Mouse (Mus musculus) heart, postnatal 0 days (tissue): Measurements from ENCODE around the gene Atp6v1g2. TPM values are rescaled to one million over a fixed set of nuclear protein-coding genes. Genes with fewer than 3 reads are reported as not detected.

Source experiments
- ATAC-seq: fragments of 200-750 bp; cut with Nextera tagmentation; 2 replicates; pipeline ENCODE4 v1.8.0; 2017; ENCODE audit warnings: low read depth, moderate number of reproducible peaks, moderate library complexity; ENCODE audit not compliant: insufficient read depth
- DNase-seq: peaks from one replicate; pipeline ENCODE4 v3.0.0-alpha.2; 2016; ENCODE audit warnings: low spot score
- H3K27ac ChIP-seq: fragments of 300-500 bp; sonication (generic); 2 replicates; pipeline ENCODE4 v1.5.1; 2014; ENCODE audit warnings: low read depth, mild to moderate bottlenecking
- H3K27me3 ChIP-seq: fragments of 300-500 bp; sonication (generic); 2 replicates; pipeline ENCODE4 v1.6.1; 2014; ENCODE audit warnings: low read length, mixed read lengths; ENCODE audit not compliant: control insufficient read depth, insufficient read depth
- H3K36me3 ChIP-seq: fragments of 300-500 bp; sonication (generic); replicated peaks from 2 replicates; pipeline ENCODE4 v1.6.1; 2014; ENCODE audit warnings: low read length, mixed read lengths; ENCODE audit not compliant: control insufficient read depth, insufficient read depth
- H3K4me1 ChIP-seq: fragments of 300-500 bp; sonication (generic); 2 replicates; pipeline ENCODE4 v1.6.1; 2014; ENCODE audit warnings: antibody characterized with exemption; ENCODE audit not compliant: control insufficient read depth, insufficient read depth
- H3K4me2 ChIP-seq: fragments of 300-500 bp; sonication (generic); 2 replicates; pipeline ENCODE4 v1.6.1; 2014; ENCODE audit warnings: low read depth, mild to moderate bottlenecking, low read length, moderate library complexity
- H3K4me3 ChIP-seq: fragments of 300-500 bp; sonication (generic); 2 replicates; pipeline ENCODE4 v1.5.1; 2014; ENCODE audit warnings: low read depth, low read length
- H3K9ac ChIP-seq: fragments of 300-500 bp; sonication (generic); replicated peaks from 2 replicates; pipeline ENCODE4 v1.6.1; 2014; ENCODE audit warnings: low read depth, low read length, mixed read lengths
- H3K9me3 ChIP-seq: fragments of 300-500 bp; sonication (generic); replicated peaks from 2 replicates; pipeline ENCODE4 v1.6.1; 2016; ENCODE audit warnings: low read length; ENCODE audit not compliant: control insufficient read depth
- CTCF ChIP-seq: IDR thresholded peaks from 2 replicates; pipeline ENCODE4 v1.5.1; 2016; ENCODE audit warnings: antibody characterized with exemption, control low read depth, low read depth
- EP300 ChIP-seq: IDR thresholded peaks from 2 replicates; pipeline ENCODE4 v1.6.1; 2016; ENCODE audit warnings: antibody characterized with exemption, low read depth
- WGBS: fragments of 180-500 bp; shearing (Covaris S2); extraction: QIAGEN DNeasy Blood & Tissue Kit; methylation state at CpG from one replicate; pipeline ENCODE4 v1.1.7; 2014; 5-methylcytosine and 5-hydroxymethylcytosine counted together
- polyA plus RNA-seq: library from polyadenylated mRNA; unstranded; fragments of >200 nt; fragmentation: Nextera tagmentation; extraction: Ambion mirVana; gene quantifications from 2 replicates; pipeline ENCODE4 v1.2.1, GENCODE M21; 2015
- total RNA-seq: library from RNA; depleted of rRNA; stranded (reverse); fragments of >200 nt; gene quantifications from 2 replicates; pipeline ENCODE4 v1.2.3, GENCODE M21; 2014; ENCODE audit warnings: low replicate concordance

Atp6v1g2 gene
- total and polyA plus RNA-seq, 2 experiments from 2014 or later = 3.7 to 10.7 TPM

- no peak overlapping the region for H3K4me2 ChIP-seq
- H3K27me3 ChIP-seq = no peaks in the 10 kb centered on the region
- no peak for DNase-seq
- no peak overlapping the region for H3K9ac ChIP-seq
- TF ChIP-seq EP300 (no peak), CTCF (no peak)
- peaks cover 24% of the 10 kb centered on the region for H3K4me1 ChIP-seq
- no peak overlapping the region for H3K4me3 ChIP-seq
- ATAC-seq = no peak
- no peak overlapping the region for H3K27ac ChIP-seq
- WGBS = 43% methylated on average over 2 of the region's 2 CpGs
- peaks cover 69% of the 10 kb centered on the region for H3K36me3 ChIP-seq
- H3K9me3 ChIP-seq = no peaks in the 10 kb centered on the region
Measured at GRCm38 (mm10) chr17:35244999-35245398, 11.5 kb downstream of the Atp6v1g2 start.

DNA sequence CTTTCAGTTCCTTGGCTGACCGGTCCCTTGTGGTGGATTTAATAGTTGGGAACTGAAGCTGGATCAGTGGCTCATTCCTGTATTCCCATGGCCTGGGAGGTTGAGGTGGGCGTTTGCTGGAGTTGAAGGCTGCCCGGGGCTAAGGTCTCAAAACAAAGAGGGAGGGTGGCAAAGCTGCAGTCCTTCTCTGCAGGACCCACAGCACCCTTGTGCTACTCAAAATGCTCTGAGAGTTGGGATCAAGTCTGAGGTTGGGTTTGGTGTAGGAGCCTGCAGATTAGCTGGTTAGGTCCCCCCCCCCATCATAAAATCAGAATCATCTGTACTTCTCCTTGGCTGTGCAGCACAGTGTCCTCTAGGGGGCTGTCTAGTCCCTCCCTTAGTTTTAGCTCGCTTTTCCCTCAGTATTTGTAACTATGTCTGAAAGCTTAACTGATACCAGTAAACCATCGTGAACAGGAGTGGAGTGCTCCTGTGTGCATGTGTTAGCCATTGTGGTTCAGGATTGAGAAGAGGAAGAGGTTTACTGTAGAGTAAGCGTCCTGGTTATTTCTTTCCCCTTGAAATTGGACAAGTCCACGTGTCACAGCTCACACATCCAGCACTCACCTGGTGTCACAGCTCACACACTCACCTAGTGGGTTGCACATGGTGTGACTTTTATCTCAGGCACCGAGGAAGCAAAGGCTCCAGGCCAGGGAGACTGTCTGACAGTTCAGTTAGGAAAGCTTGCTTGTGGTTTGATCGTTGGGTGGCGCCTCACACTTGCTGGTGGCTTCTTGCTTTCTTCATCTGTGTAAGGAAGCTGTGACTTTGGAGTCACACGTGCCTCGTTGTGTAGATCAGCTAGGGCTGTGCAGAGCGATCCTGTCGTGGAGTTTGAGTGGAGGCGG lies 12.5 kb downstream of the Atp6v1g2 start:
- Histone ChIP-seq H3K4me1 (peaks cover 16% of the 10 kb centered on the region), H3K27me3 (no peaks in the 10 kb centered on the region), H3K36me3 (peaks cover 79% of the 10 kb centered on the region), H3K9me3 (no peaks in the 10 kb centered on the region), H3K4me3 (no peak overlapping the region), H3K9ac (0 out of 2 replicates have a peak overlapping the region, but pooled peaks have one; percentile 5), H3K27ac (no peak overlapping the region), H3K4me2 (no peak overlapping the region)
- TF ChIP-seq CTCF = peak; percentile 39
- TF ChIP-seq EP300 = no peak
- WGBS = 74% methylated on average over 15 of the region's 15 CpGs
- no peak for DNase-seq
- ATAC-seq = no peak

DNA sequence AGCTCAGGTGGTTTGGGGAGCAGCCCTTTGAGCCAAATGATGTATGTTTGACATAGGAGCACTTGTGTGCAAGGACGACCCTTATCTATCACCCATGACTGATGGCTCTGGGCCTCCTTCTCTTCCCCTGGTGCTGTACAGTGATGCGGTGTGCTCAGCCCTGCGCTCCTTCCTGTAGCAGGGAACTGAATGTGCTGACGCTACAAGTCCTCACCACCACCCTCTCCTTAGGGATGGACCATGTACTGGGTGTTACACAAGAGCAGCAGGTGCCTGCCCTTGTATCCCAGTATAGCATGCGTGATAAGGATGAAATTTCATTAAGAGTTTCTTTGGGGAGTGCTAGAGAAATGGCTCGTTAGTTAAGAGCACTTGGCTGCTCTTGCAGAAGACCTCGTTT lies 13.7 kb downstream of the Atp6v1g2 start:
- Histone ChIP-seq H3K9me3 (no peaks in the 10 kb centered on the region), H3K27me3 (no peaks in the 10 kb centered on the region), H3K9ac (no peak overlapping the region), H3K4me1 (peaks cover 16% of the 10 kb centered on the region), H3K27ac (no peak overlapping the region), H3K36me3 (peaks cover 90% of the 10 kb centered on the region), H3K4me3 (no peak overlapping the region), H3K4me2 (no peak overlapping the region)
- 57% methylated on average over 7 of the region's 7 CpGs for whole genome bisulfite sequencing
- ATAC-seq (no peak), DNase-seq (no peak)
- no peak for TF ChIP-seq EP300

DNA sequence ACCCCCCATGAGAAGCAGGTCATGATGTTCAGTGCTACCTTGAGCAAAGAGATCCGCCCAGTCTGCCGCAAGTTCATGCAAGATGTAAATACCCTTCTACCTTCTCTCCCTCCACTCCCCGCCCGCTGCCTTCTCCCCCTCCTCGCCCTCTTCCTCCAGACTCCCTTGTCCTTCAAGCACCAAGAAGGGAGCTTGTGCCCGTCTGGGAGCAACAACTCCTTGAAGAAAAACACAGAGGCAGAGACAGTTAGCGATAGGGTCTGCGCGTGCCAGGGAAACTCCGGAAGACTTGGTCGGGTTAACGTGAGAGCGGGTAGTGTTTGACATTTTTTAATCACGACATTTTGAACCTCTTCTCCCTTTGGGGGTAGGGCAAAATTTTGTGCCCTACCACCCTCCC lies 15.5 kb downstream of the Atp6v1g2 start:
- Histone ChIP-seq H3K4me1 (peaks cover 5% of the 10 kb centered on the region), H3K27me3 (no peaks in the 10 kb centered on the region), H3K9me3 (no peaks in the 10 kb centered on the region), H3K27ac (no peak overlapping the region), H3K36me3 (peaks cover 100% of the 10 kb centered on the region), H3K4me3 (no peak overlapping the region), H3K4me2 (no peak overlapping the region), H3K9ac (no peak overlapping the region)
- TF ChIP-seq EP300 (no peak), CTCF (no peak)
- WGBS = 89% methylated on average over 14 of the region's 14 CpGs
- DNase-seq (no peak), ATAC-seq (no peak)

DNA sequence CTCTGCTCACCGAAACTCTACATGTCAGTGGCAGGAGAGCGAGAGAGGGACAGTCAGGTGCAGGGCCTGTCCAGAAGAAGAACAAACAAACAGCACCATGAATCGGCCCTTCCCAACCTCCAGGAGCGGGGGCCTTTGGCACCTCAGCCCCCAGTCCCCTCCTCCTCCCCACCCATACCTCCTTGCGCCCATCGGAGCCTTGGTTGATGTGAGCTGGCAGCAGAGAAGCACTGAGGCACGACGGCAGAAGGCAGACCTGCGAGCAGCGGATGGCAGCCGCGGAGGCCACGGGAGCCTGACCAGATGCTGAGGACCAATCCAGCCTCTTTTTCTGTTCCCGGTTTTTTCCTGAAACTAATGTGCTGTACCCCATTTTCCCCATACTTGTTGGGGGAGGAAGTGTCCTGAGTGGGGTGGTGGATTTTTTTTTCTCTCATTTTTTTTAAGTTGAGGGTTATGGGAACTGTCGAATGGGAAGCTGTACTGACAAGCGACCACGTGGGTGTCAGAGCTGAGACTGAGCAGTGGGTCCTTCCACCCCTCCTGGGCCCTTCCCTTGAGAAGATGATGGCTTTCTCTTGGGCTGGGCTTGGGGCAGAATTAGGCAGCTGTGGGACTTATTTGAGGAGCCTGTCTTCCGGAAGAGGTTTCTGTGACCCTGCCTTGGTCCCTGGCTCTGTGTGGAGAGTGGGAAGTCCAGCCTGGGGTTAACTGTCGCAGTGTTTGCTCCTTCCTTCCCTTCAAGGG lies 16.2 kb downstream of the Atp6v1g2 start:
- no peak overlapping the region for H3K27ac ChIP-seq
- TF ChIP-seq EP300 = no peak
- no peak for TF ChIP-seq CTCF
- H3K4me3 ChIP-seq = no peak overlapping the region
- H3K27me3 ChIP-seq = no peaks in the 10 kb centered on the region
- peaks cover 94% of the 10 kb centered on the region for H3K36me3 ChIP-seq
- H3K9ac ChIP-seq = no peak overlapping the region
- H3K4me1 ChIP-seq = no peaks in the 10 kb centered on the region
- WGBS = 90% methylated on average over 18 of the region's 19 CpGs
- ATAC-seq = no peak
- H3K9me3 ChIP-seq = no peaks in the 10 kb centered on the region
- no peak overlapping the region for H3K4me2 ChIP-seq
- DNase-seq = no peak
